Mouse (Mus musculus): ENCODE data around the gene Hist1h2bl. TPM values are rescaled to one million over a fixed set of nuclear protein-coding genes. Genes with fewer than 3 reads are reported as not detected.
"Not testable (repeated sequence)": the region's sequence is repeated elsewhere in the genome, so short reads cannot be mapped to it uniquely, and the experiment has no call there.

The Hist1h2bl gene
- total RNA-seq, 2 experiments from 2014 or later, result 387 to 430 TPM

DNA sequence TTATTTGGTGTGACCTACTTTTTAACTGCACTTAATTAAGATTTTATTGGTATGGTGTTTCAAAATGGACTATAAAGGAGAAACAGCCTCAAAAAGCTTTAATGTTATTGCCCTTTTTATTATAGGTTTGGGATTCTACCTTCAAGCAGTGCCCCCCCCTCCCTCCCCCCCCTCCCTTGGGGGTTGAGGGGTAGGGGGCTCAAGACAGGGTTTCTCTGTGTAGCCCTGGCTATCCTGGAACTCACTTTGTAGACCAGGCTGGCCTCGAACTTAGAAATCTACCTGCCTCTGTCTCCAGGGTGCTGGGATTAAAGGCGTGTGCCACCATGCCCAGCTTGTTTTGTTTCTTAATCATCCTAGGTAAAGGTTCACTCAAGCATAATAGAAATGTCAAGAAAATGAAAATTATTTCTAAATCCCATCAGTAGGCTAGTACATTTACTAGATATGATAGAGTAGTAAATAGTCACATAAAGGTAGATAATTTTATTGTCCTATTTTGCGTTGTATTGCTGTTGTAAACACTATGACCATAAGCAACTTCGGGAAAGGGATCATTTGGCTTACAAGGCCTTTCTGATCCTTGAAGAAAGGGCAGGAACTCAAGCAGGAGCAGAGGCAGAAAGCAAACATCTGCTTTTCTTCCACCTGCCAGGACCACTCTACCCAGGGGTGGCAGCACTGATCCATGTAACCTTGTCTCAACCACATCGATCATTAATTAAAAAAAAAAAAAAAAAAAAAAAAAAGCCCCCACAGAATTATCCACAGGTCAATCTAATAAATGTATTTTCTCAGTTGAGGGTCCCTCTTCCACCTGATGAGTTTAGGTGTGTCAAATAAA, 7.3 kb upstream of the Hist1h2bl start:
- ATAC-seq (replicated peaks; ENCODE audit: low FRiP score, low TSS enrichment, poor library complexity, severe bottlenecking), result no peak

DNA sequence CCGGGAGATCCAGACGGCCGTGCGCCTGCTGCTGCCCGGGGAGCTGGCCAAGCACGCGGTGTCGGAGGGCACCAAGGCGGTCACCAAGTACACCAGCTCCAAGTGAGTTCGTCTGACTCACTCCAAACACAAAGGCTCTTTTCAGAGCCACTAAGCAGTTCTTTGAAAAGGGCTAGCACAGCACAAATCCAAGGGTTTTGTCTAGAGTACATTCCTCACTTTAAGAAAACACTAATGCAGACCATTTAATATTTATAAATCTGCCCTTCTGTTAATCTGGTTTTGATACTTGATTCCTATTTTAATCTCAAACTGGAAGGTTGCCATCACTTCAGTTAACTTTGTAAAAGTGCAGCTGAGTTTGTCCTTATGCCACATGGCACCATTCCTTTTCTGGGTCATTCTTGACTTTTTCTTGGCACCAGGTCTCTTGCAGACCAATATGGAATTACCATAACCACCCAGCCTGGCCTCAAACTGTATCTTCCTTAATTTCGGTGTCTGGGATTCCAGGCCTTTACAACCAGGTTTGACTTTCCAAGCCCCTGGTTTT, 6.5 kb upstream of the Hist1h2bl start:
- peak; percentile 39 for ATAC-seq (replicated peaks; ENCODE audit: low FRiP score, low TSS enrichment, poor library complexity, severe bottlenecking)

DNA sequence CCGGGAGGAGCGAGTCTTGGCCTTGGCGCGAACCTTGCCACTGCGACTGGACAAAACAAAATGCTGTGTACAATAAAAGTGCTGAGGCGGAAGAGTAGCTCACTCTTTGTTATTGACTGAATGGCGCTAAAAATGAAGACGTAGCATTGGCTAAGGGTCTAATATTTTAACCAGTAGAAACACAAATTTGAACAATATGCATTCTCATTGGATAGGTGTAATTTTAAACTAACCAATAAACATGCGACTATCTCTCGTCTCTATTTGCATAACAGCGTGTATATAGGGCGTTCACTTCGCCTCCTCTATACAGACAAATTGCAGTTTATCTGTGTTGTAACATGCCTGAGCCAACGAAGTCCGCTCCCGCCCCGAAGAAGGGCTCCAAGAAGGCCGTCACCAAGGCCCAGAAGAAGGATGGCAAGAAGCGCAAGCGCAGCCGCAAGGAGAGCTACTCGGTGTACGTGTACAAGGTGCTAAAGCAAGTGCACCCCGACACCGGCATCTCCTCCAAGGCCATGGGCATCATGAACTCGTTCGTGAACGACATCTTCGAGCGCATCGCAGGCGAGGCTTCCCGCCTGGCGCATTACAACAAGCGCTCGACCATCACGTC, 5.9 kb upstream of the Hist1h2bl start, which contains the start of gene Hist1h2bm:
Gene Hist1h2bm, plus strand, starts transcription at position 288 of the 616 bp plus-strand sequence.
- ATAC-seq (replicated peaks; ENCODE audit: low FRiP score, low TSS enrichment, poor library complexity, severe bottlenecking), result peak; percentile 91

DNA sequence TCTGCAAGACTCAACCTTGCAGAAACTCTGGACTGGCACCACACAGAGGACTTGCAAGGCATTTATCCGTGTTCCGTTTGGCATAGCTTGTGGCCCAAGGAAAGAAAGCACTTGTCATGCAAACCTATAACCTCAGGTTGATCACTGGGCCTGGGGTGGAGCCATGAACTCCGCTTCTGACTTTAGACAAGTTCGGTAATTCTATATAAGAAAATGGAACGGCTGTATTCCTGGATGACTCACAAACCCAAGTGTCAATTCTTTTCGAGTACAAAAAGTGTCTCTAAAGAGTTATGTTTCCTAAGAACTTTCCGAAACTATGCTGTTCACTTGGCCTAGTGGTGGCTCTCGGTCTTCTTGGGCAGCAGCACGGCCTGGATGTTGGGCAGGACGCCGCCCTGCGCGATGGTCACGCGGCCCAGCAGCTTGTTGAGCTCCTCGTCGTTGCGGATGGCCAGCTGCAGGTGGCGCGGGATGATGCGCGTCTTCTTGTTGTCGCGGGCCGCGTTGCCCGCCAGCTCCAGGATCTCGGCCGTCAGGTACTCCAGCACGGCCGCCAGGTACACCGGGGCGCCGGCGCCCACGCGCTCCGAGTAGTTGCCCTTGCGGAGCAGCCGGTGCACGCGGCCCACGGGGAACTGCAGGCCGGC, 5.3 kb upstream of the Hist1h2bl start:
- not testable (repeated sequence) for ATAC-seq (replicated peaks; ENCODE audit: low FRiP score, low TSS enrichment, poor library complexity, severe bottlenecking)

DNA sequence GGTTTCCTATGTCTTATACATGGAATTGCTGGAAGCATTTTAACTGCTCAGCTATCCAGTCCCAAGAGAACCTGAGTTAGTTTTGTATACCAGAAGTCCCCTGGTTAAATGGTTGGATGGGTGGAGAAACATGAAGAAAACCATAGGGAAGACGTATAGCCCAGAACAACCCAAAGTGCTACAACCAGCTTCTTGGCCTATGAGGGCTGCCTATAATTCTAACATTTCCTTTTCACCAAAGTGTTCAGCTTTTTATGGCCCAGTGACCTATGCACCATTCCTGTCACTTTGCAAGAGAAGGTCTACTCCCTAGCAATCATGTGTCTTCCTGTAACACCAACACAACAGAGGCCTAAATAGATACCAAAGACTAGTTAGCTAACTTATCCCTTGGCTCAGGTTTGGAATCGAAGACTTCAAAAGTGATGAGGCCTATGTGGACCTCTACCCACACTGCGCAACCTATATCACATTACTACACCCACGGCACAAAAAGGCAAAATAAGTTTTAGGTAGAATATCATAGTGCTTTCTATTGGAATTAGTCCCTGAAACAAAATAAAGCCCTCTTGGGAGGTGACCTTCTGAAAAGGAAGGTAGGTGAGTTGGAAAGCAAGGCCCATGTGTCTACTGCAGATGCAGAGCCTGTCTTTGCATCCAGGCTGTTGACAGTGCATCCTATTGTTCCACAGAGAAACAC, 2.6 kb upstream of the Hist1h2bl start:
- ATAC-seq (replicated peaks; ENCODE audit: low FRiP score, low TSS enrichment, poor library complexity, severe bottlenecking), result no peak

DNA sequence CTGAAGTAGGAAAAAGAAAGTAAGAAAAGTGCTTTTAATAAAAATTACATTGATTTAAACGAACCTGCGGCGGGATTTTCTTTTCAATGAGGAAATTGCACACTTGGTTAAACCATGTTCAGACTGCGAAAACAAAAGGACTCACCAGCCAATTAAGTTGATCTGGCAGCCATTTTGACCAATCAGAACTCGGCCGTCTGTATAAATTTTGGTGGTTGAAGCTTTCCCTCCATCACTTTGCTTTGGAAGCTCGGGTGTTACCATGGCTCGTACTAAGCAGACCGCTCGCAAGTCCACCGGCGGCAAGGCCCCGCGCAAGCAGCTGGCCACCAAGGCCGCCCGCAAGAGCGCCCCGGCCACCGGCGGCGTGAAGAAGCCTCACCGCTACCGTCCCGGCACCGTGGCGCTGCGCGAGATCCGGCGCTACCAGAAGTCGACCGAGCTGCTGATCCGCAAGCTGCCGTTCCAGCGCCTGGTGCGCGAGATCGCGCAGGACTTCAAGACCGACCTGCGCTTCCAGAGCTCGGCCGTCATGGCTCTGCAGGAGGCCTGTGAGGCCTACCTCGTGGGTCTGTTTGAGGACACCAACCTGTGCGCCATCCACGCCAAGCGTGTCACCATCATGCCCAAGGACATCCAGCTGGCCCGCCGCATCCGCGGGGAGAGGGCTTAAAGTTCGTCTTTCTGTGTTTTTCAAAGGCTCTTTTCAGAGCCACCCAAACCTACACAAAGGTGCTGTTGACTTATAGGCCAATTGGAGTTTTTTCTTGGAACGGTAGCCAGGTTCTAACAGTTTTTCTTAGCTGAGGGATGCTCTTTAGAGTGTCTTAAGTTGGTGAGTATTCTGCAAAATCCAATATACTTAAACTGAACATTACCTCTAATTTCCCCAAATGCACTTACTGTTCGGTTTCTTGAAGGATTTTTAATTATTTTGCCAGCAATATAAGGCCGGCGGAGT, 1.7 kb upstream of the Hist1h2bl start, which contains the start of gene Hist1h3h:
Gene Hist1h3h, plus strand, starts transcription at position 263 of the 961 bp plus-strand sequence.
- ATAC-seq (replicated peaks; ENCODE audit: low FRiP score, low TSS enrichment, poor library complexity, severe bottlenecking), result peak; percentile 35

DNA sequence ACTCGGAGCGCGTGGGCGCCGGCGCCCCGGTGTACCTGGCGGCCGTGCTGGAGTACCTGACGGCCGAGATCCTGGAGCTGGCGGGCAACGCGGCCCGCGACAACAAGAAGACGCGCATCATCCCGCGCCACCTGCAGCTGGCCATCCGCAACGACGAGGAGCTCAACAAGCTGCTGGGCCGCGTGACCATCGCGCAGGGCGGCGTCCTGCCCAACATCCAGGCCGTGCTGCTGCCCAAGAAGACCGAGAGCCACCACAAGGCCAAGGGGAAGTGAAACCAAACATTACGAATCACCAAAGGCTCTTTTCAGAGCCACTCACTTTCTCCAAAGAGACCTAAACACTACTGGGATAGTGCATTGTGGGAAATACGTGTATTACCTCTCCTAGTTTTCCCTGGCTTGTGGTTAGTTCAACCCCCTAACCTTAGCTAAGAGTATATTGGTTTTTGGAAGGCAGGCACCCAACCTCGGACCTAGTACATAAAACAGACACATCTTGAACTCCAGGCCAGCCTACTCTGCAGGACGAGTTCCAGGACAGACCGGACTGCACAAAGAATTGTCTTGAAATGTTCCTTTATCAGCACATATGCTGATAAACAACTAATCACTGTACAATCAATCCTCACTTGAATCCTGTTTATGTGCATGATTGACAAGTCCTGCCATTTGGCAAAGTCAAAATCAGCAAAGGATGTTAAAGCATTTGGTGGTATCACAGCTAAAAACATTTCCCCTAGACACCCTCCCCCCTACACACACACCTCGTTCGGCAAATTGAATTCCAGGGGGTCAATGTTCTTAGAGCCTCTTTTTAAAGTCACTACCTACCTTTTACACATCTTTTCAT, 823 bp upstream of the Hist1h2bl start:
- peak; percentile 19 for ATAC-seq (replicated peaks; ENCODE audit: low FRiP score, low TSS enrichment, poor library complexity, severe bottlenecking)

DNA sequence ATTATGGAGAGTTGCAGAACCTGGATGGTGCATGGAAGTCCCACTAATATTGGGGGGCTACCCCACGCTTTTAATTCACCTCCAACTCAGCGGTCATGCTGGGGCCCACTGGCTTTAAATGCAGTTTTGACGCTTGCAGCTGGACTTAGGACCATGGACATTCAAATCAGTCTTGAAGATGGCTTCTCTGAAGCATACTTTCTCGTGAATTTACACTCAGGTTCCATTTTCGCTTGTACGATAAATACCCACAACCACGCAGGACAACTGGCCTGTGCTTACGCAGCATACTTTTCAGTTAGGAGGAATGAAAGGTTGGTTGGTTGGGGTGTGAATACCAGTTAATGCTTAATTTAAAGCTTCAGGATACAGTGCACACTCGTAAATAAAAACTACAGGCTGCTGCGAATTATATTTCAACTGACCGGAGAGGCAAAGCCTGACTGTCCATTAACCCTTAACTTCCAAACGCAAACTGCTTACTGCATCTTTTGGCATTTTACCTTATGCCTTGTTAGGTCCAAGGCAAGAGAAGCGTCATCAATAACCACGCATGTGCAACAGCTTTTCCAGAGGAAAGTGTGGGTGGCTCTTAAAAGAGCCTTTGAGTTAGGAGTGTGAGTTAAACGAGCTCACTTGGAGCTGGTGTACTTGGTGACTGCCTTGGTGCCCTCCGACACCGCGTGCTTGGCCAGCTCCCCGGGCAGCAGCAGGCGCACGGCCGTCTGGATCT, 646 bp downstream of the Hist1h2bl start:
- 0 out of 2 replicates have a peak, but pooled peaks have one; percentile 11 for ATAC-seq (replicated peaks; ENCODE audit: low FRiP score, low TSS enrichment, poor library complexity, severe bottlenecking)

DNA sequence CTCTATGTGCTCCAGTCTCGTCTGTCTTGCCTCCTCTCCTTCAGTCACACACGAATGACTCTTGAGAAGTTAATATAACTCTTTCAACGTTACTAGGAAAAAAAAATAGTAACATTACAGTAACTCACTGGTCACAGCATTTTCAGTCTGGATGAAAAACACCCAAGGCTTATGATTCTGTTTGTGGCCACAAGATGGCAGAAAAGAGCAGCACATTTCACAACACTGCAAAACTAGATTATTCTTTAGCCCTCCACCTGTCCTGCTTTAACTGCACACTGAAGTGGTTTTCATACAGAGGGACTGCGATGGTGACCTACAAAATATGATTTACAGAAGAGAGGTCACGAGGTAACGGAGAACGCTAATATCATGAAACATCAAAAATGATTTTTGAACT, 1.2 kb downstream of the Hist1h2bl start:
- ATAC-seq (replicated peaks; ENCODE audit: low FRiP score, low TSS enrichment, poor library complexity, severe bottlenecking), result peak; percentile 27

DNA sequence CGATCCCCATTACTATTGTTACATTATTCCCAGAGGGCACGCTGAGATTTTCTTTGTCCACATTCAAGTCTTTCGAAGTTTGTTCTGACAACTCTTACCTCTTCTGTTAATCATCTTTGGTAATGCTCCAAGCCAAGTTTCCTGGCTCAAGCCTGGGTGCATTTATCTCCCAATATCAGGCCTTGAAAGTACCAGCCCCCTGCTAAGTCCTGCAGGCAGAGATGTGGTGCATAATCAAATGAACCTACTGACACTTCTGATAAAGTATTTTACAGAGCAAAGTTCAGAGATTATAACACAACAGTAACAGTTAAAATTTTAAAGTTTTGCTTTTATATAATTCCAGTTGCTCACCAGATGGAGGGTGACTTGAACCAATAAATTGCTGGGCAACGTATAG, 4.2 kb downstream of the Hist1h2bl start:
- peak; percentile 27 for ATAC-seq (replicated peaks; ENCODE audit: low FRiP score, low TSS enrichment, poor library complexity, severe bottlenecking)

DNA sequence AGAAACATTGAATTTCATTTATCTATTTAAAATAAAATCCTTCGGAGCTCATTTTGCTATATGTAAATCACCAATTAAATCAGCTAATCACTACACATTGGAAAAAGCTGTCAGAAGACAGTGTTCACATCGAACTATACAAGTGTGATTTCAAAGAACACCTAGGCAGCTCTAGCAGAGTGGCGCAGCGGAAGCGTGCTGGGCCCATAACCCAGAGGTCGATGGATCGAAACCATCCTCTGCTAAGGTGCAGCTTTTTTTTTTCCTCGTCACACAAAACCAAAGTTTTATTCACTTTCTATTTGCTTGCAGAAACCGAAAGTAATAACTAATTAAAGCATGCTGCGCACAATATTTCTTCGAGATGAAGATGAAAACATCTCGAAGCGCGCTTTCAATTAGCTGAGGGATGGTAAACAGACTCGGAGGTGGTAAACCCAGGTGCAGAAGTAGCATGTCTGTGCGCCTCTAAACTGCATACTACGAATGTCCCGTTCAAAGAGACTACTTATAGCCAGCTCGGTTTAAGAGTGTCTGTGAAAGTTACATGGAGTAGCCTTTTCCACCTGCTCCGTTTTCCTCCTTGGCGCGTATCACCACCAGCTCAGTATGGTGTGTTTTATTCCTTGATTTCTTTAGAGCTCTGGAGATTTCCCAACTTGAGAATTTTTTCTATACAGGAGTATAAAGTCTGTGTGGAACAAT, 5.0 kb downstream of the Hist1h2bl start:
- peak; percentile 17; the same call in 1 of the 2 replicates for ATAC-seq (replicated peaks; ENCODE audit: low FRiP score, low TSS enrichment, poor library complexity, severe bottlenecking)

DNA sequence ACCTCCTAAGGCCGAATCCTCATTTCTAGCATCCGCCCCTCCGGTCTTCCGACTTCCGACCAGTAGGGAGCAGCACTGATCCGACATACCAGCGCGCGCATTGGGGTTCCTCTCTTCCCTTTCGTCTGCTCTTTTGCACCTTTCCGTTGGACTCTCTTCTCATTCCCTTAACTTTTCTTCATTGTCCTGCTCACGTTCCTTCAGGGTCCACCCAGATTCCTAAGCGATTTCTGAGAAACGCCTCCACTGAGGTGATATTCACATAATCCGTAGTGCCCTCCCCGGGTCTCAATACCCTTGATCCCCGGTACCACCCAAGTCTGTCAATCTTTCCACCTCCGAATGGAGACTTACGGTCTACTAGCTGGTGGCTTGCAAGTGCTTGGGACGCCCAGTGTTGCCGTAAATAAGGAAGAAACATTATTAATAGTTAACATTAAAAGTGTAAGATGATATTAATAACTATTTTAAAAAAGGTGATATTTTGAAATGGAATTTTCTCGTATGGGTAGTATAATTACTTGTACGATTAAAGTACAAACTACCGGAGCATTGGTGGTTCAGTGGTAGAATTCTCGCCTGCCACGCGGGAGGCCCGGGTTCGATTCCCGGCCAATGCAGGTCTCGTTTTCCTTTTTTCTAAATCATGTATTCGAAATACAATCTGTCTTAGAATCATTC, 5.8 kb downstream of the Hist1h2bl start:
- peak; percentile 80 for ATAC-seq (replicated peaks; ENCODE audit: low FRiP score, low TSS enrichment, poor library complexity, severe bottlenecking)

DNA sequence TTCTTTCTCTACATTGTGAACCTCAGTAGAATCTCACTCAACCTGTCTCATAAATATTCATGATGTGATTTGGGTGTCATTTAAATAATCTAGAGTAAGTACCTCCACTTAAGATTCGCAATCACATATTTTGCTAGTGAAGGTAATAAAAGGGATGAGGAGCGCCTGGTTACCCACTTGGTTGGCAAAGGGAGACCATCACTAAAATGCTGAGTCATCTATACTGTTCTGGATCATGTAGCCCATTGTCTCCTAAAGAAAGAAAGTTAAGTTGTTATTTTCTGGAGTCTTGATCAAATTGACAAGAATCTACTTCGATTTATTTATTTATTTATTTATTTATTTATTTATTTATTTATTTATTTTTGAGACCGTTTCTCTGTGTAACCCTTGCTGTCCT, 9.3 kb downstream of the Hist1h2bl start:
- no peak for ATAC-seq (replicated peaks; ENCODE audit: low FRiP score, low TSS enrichment, poor library complexity, severe bottlenecking)

DNA sequence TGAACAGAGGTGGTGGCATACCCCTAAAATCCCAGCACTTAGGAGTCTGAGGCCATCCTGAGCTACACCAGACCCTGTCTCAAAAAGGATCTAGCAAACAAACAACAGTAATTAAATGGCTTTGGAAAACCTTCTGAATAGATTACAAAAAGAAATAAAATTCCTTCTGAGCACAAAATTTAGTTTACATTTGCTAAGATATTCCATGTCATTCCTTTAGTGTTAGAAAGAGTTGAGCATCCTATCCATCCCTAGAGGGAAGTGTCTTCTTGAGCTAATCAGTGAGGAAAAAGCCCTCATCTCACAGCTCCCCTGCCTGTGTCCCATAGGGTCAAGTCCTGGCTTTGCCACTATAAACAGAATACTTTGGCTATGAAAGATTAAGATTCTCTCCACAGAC, 18.1 kb downstream of the Hist1h2bl start, which contains the start of gene Olfr1359:
Gene Olfr1359, plus strand, starts transcription at position 301 of the 400 bp plus-strand sequence.
- no peak for ATAC-seq (replicated peaks; ENCODE audit: low FRiP score, low TSS enrichment, poor library complexity, severe bottlenecking)

DNA sequence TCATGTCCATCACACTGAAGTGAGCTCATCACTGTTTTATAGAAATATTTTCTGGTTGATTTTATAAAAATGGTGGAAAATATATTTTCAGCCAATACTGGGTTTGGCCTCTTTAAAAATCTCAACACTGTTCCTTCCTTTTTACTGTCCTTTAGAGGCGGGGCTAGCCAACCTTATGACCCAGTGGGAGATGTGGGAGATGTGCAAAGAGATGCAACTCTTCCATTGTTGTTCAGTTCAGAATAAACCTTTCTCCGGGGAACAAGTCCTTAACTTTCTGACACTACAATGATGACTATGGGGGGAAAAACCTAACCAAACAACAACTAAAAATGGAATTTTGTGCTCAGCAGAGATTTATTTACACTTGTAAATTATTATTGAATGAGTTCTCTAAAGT, 38.6 kb downstream of the Hist1h2bl start, which contains the start of gene Olfr1360:
Gene Olfr1360, minus strand, starts transcription at position 101 of the 400 bp plus-strand sequence.
- ATAC-seq (replicated peaks; ENCODE audit: low FRiP score, low TSS enrichment, poor library complexity, severe bottlenecking), result no peak
